Mouse (Mus musculus) heart, adult 2 months (tissue): ENCODE measurements at regions not wholly inside any gene's neighbourhood (a gene's known extent, or its start where the extent isn't known, plus 50 kb on each side); places are given as distances from the start of the nearest gene placed in this dataset.

ENCODE experiments used
- DNase-seq, 2 experiments: peaks; one replicate each; pipeline ENCODE4 v3.0.0; 2021
- H3K27ac ChIP-seq: fragments of 200-600 bp; 2 replicates; pipeline ENCODE4 v1.8.1; 2022
- H3K27me3 ChIP-seq: fragments of 200-500 bp; 2 replicates; pipeline ENCODE4 v1.6.1; 2012; ENCODE audit warnings: mild to moderate bottlenecking, low read length, inconsistent platforms, mixed read lengths; ENCODE audit not compliant: control insufficient read depth, insufficient read depth
- H3K36me3 ChIP-seq: fragments of 200-500 bp; 2 replicates; pipeline ENCODE4 v1.6.1; 2012; ENCODE audit warnings: low read length, inconsistent platforms; ENCODE audit not compliant: control insufficient read depth, insufficient read depth
- H3K4me1 ChIP-seq: fragments of 200-500 bp; 2 replicates; pipeline ENCODE4 v1.6.1; 2011; ENCODE audit warnings: low read length; ENCODE audit not compliant: control insufficient read depth, insufficient read depth
- H3K4me3 ChIP-seq: fragments of 200-600 bp; 2 replicates; pipeline ENCODE4 v1.8.1; 2022
- H3K79me2 ChIP-seq: fragments of 200-500 bp; replicated peaks from 2 replicates; pipeline ENCODE4 v1.6.1; 2012; ENCODE audit warnings: mild to moderate bottlenecking, inconsistent platforms, low read length, moderate library complexity, mixed read lengths; ENCODE audit not compliant: control insufficient read depth, insufficient read depth
- H3K9ac ChIP-seq: fragments of 200-500 bp; 2 replicates; pipeline ENCODE4 v1.6.1; 2012; ENCODE audit warnings: low read depth, mild to moderate bottlenecking, control low read depth, inconsistent platforms, low read length, mixed read lengths
- CTCF ChIP-seq: fragments of 200-600 bp; IDR thresholded peaks from 2 replicates; pipeline ENCODE4 v1.8.1; 2022; ENCODE audit warnings: antibody characterized with exemption, mild to moderate bottlenecking, moderate library complexity
- EP300 ChIP-seq: fragments of 200-500 bp; IDR thresholded peaks from 2 replicates; pipeline ENCODE4 v1.6.1; 2011; ENCODE audit warnings: low read depth, low read length, control low read depth; ENCODE audit not compliant: insufficient read depth
- POLR2A ChIP-seq: fragments of 200-500 bp; IDR thresholded peaks from 2 replicates; pipeline ENCODE4 v1.6.1; 2011; ENCODE audit warnings: mild to moderate bottlenecking, low read depth, low read length, control low read depth; ENCODE audit not compliant: insufficient read depth
- WGBS: fragments of 180-500 bp; shearing (Covaris S2); methylation state at CpG from one replicate; pipeline ENCODE4 v1.1.7; 2018; 5-methylcytosine and 5-hydroxymethylcytosine counted together
- intact Hi-C: fragments of 180-260 bp; cut with DNase I; formaldehyde crosslinking; loops from one replicate; pipeline ENCODE4 v1.15.1; 2025

GRCm38 (mm10) chr14:103945753-103946152 lies 101.6 kb upstream of the Ednrb start:
- TF ChIP-seq POLR2A (no peak), EP300 (no peak), CTCF (no peak)
- H3K27me3 ChIP-seq = no peaks in the 10 kb centered on the region
- no peaks in the 10 kb centered on the region for H3K79me2 ChIP-seq
- peaks cover 3% of the 10 kb centered on the region for H3K4me1 ChIP-seq
- intact Hi-C loops = loop anchor here (5.0 kb wide), 1 partner anchor 43 kb away; no protein-coding TSS in a partner anchor
- peak in 1 of 2 experiments; percentile 45 for DNase-seq
- H3K9ac ChIP-seq = no peak overlapping the region
- H3K4me3 ChIP-seq = no peak overlapping the region
- no peaks in the 10 kb centered on the region for H3K36me3 ChIP-seq
- 16% methylated on average over 1 of the region's 1 CpGs for WGBS
- H3K27ac ChIP-seq = no peak overlapping the region

- Histone ChIP-seq H3K27me3 (no peaks in the 10 kb centered on the region), H3K79me2 (no peaks in the 10 kb centered on the region), H3K4me1 (no peaks in the 10 kb centered on the region), H3K36me3 (no peaks in the 10 kb centered on the region), H3K4me3 (no peak overlapping the region), H3K9ac (no peak overlapping the region), H3K27ac (no peak overlapping the region)
- WGBS = 14% methylated on average over 3 of the region's 3 CpGs
- intact Hi-C loops = no loop called here
- TF ChIP-seq CTCF (no peak), EP300 (no peak), POLR2A (no peak)
- DNase-seq = no peak
Measured at GRCm38 (mm10) chr14:103939867-103940266, 95.7 kb upstream of the Ednrb start.

GRCm38 (mm10) chr14:103938937-103939336 lies 94.7 kb upstream of the Ednrb start:
- 82% methylated on average over 5 of the region's 5 CpGs for WGBS
- no peaks in the 10 kb centered on the region for H3K4me1 ChIP-seq
- no peak overlapping the region for H3K9ac ChIP-seq
- H3K4me3 ChIP-seq = no peak overlapping the region
- no peaks in the 10 kb centered on the region for H3K79me2 ChIP-seq
- H3K36me3 ChIP-seq = no peaks in the 10 kb centered on the region
- H3K27me3 ChIP-seq = no peaks in the 10 kb centered on the region
- no peak overlapping the region for H3K27ac ChIP-seq
- TF ChIP-seq EP300 (no peak), CTCF (no peak), POLR2A (no peak)
- intact Hi-C loops = no loop called here
- no peak for DNase-seq

GRCm38 (mm10) chr14:103938201-103938600 lies 94.0 kb upstream of the Ednrb start:
- DNase-seq = no peak
- no peak overlapping the region for H3K9ac ChIP-seq
- H3K27me3 ChIP-seq = no peaks in the 10 kb centered on the region
- 90% methylated on average over 9 of the region's 9 CpGs for WGBS
- TF ChIP-seq POLR2A (no peak), EP300 (no peak), CTCF (no peak)
- H3K4me1 ChIP-seq = no peaks in the 10 kb centered on the region
- no peaks in the 10 kb centered on the region for H3K79me2 ChIP-seq
- H3K4me3 ChIP-seq = no peak overlapping the region
- no peaks in the 10 kb centered on the region for H3K36me3 ChIP-seq
- no peak overlapping the region for H3K27ac ChIP-seq
- intact Hi-C loops = no loop called here

- no peak for DNase-seq
- TF ChIP-seq POLR2A (no peak), EP300 (no peak), CTCF (no peak)
- Histone ChIP-seq H3K79me2 (no peaks in the 10 kb centered on the region), H3K27ac (no peak overlapping the region), H3K36me3 (no peaks in the 10 kb centered on the region), H3K27me3 (no peaks in the 10 kb centered on the region), H3K4me3 (no peak overlapping the region), H3K9ac (no peak overlapping the region), H3K4me1 (no peaks in the 10 kb centered on the region)
- 77% methylated on average over 6 of the region's 6 CpGs for WGBS
- intact Hi-C loops = no loop called here
Measured at GRCm38 (mm10) chr14:103937700-103938099, 93.5 kb upstream of the Ednrb start.

- Histone ChIP-seq H3K9ac (no peak overlapping the region), H3K79me2 (no peaks in the 10 kb centered on the region), H3K27me3 (no peaks in the 10 kb centered on the region), H3K4me3 (no peak overlapping the region), H3K36me3 (no peaks in the 10 kb centered on the region), H3K27ac (no peak overlapping the region), H3K4me1 (no peaks in the 10 kb centered on the region; the same call in 1 of the 2 replicates)
- 85% methylated on average over 3 of the region's 3 CpGs for WGBS
- no peak for DNase-seq
- no peak for TF ChIP-seq POLR2A
- TF ChIP-seq CTCF = no peak
- no peak for TF ChIP-seq EP300
- intact Hi-C loops = no loop called here
Measured at GRCm38 (mm10) chr14:103933813-103934212, 89.6 kb upstream of the Ednrb start.
